Mouse (Mus musculus) liver, embryonic 16.5 days (tissue): ENCODE data around the gene Guca1b. TPM values are rescaled to one million over a fixed set of nuclear protein-coding genes. Genes with fewer than 3 reads are reported as not detected.

ENCODE experiments used
- ATAC-seq: fragments of 200-750 bp; cut with Nextera tagmentation; 2 replicates; pipeline ENCODE4 v1.8.0; 2017; ENCODE audit warnings: low read depth, mild to moderate bottlenecking, moderate number of reproducible peaks, moderate library complexity
- H3K27ac ChIP-seq: fragments of 300-500 bp; sonication (generic); 2 replicates; pipeline ENCODE4 v1.5.1; 2014; ENCODE audit warnings: mild to moderate bottlenecking, low read length
- H3K27me3 ChIP-seq: fragments of 300-500 bp; sonication (generic); 2 replicates; pipeline ENCODE4 v1.6.1; 2014; ENCODE audit warnings: low read depth, low read length, mixed read lengths; ENCODE audit not compliant: control insufficient read depth, insufficient read depth
- H3K36me3 ChIP-seq: fragments of 300-500 bp; sonication (generic); 2 replicates; pipeline ENCODE4 v1.6.1; 2014; ENCODE audit warnings: mild to moderate bottlenecking; ENCODE audit not compliant: control insufficient read depth, insufficient read depth
- H3K4me1 ChIP-seq: fragments of 300-500 bp; sonication (generic); 2 replicates; pipeline ENCODE4 v1.6.1; 2014; ENCODE audit warnings: low read depth, low read length, mixed read lengths; ENCODE audit not compliant: control insufficient read depth
- H3K4me2 ChIP-seq: fragments of 300-500 bp; sonication (generic); 2 replicates; pipeline ENCODE4 v1.6.1; 2014; ENCODE audit warnings: low read depth, low read length, mixed read lengths
- H3K4me3 ChIP-seq: fragments of 300-500 bp; sonication (generic); 2 replicates; pipeline ENCODE4 v1.5.1; 2014; ENCODE audit warnings: low read depth, mild to moderate bottlenecking, low read length
- H3K9ac ChIP-seq: fragments of 300-500 bp; sonication (generic); 2 replicates; pipeline ENCODE4 v1.6.1; 2014; ENCODE audit warnings: low read depth, low read length
- H3K9me3 ChIP-seq: fragments of 300-500 bp; sonication (generic); replicated peaks from 2 replicates; pipeline ENCODE4 v1.6.1; 2016; ENCODE audit warnings: low read length; ENCODE audit not compliant: control insufficient read depth
- WGBS: fragments of 180-500 bp; shearing (Covaris S2); extraction: QIAGEN DNeasy Blood & Tissue Kit; methylation state at CpG from one replicate; pipeline ENCODE4 v1.1.7; 2014; ENCODE audit not compliant: insufficient replicate concordance; 5-methylcytosine and 5-hydroxymethylcytosine counted together
- polyA plus RNA-seq: library from polyadenylated mRNA; unstranded; fragments of >200 nt; fragmentation: Nextera tagmentation; extraction: Ambion mirVana; gene quantifications from 2 replicates; pipeline ENCODE4 v1.2.1, GENCODE M21; 2015

The Guca1b gene
- polyA plus RNA-seq, 1 experiment from 2014 or later = 0.14 TPM

DNA sequence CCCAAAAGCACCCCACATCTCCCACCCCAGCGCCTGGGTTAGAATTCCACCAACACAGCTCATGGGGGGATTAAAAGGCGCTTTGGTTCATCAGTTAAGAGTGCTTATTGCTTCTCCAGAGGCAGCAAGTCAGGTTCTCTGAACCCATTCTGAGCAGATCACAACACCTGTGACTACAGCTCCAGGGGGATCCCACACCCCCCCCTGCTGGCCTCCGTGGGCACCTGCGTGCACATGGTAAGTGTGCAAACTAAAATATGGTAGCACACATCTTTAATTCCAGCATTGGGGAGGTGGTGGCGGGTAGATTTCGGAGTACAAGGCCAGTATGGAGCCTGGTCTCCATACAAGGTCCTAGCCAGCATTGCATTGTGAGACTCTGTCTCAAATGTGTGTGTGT, 42.1 kb downstream of the Guca1b start:
- no peak for ATAC-seq

DNA sequence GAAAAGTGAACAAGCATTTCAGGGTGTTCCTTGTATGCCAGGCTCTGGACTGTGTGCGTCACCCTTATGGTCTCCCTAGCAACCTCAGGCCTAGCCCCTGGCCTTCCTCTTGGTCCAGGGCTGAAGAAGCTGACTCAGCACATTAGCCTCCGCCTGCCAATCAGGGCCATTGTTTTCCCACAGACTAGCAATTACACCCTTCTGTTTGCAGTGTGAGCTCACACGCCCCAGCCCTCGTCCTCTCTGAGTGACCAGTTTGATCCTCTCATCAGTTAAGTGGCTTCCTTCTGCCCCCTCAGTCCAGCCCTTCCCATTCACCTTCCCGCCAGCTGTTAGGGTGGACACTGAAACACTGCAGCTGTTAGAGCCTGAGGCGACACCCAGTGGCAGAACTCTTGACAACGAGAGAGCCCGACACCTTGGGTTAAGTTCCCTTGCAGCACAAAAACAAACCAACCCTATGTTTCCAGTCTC, 43.7 kb downstream of the Guca1b start:
- Histone ChIP-seq H3K4me1 (peaks cover 3% of the 10 kb centered on the region; the same call in 1 of the 2 replicates), H3K9ac (no peak overlapping the region), H3K4me2 (no peak overlapping the region), H3K36me3 (no peaks in the 10 kb centered on the region), H3K9me3 (no peaks in the 10 kb centered on the region), H3K27me3 (no peaks in the 10 kb centered on the region), H3K27ac (no peak overlapping the region), H3K4me3 (no peak overlapping the region)
- peak; percentile 48 for ATAC-seq
- 14% methylated on average over 8 of the region's 8 CpGs for WGBS

More for the DNA sequence above, 42.1 kb downstream of the Guca1b start:
- Histone ChIP-seq H3K4me3 (no peak overlapping the region), H3K27ac (no peak overlapping the region), H3K4me1 (peaks cover 3% of the 10 kb centered on the region; the same call in 1 of the 2 replicates), H3K4me2 (no peak overlapping the region), H3K9ac (no peak overlapping the region), H3K9me3 (no peaks in the 10 kb centered on the region), H3K27me3 (no peaks in the 10 kb centered on the region), H3K36me3 (no peaks in the 10 kb centered on the region)
- WGBS = 53% methylated on average over 6 of the region's 6 CpGs

- Histone ChIP-seq H3K4me2 (no peak overlapping the region), H3K27ac (no peak overlapping the region), H3K9me3 (no peaks in the 10 kb centered on the region), H3K4me1 (no peaks in the 10 kb centered on the region), H3K36me3 (no peaks in the 10 kb centered on the region), H3K9ac (no peak overlapping the region), H3K4me3 (no peak overlapping the region), H3K27me3 (no peaks in the 10 kb centered on the region)
- WGBS = 54% methylated on average over 5 of the region's 5 CpGs
- ATAC-seq = no peak
These were observed 45.6 kb downstream of the Guca1b start for GRCm38 (mm10) chr17:47430815-47431214.

DNA sequence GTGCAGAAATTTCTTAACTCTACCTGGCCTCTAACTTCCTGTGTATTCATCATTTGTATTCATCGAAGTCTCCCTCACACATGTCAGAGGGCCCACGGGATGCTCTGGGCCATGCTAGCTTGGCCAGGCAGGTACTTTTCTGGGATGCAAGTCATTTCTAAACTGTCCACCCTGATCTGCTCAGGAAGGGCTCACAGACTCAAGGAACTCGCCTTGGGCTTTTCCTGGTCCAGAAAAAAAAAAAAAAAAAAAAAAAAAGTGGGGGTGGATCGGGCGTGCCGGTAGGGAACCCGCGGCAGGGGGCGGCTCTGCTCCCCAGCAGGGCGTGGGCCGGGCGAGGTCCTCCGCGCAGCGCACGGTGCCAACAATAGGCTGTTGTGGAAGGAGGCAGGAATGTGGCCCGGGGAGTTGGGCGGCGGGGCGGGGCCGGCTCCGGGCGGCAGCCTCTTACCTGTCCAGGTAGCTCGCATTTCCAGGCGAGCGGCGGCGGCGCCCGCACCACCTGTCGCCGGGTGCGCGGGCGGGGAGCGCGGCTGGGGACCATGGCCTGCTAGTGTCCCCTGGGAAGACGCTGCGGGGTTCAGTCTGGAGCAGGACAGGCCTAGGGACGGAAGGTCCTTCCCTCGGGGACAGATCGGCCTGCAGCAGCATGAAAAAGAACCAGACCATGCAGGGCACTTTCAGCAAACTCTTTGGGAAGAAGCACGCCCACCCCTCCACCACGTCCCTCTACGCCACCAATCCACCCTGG, 51.1 kb downstream of the Guca1b start, which contains the start of gene AI661453:
TSS of gene AI661453 (plus strand) at position 460 of the 751 bp plus-strand sequence.
- Histone ChIP-seq H3K4me2 (peak within 1 kb of the TSS; percentile 65), H3K36me3 (no peaks in the 10 kb centered on the region), H3K4me1 (peaks cover 11% of the 10 kb centered on the region; the same call in 1 of the 2 replicates), H3K4me3 (peak within 1 kb of the TSS; percentile 61), H3K27ac (peak within 1 kb of the TSS; percentile 70), H3K27me3 (peaks cover 23% of the 10 kb centered on the region), H3K9me3 (no peaks in the 10 kb centered on the region), H3K9ac (peak within 1 kb of the TSS; percentile 54)
- 1% methylated on average over 43 of the region's 45 CpGs for WGBS
- ATAC-seq = peak; percentile 20; the same call in 1 of the 2 replicates

GRCm38 (mm10) chr17:47436907-47437547, 51.8 kb downstream of the Guca1b start, which contains the start of gene 1700001C19Rik:
Gene 1700001C19Rik (minus strand): TSS chr17:47437376.
- H3K9ac ChIP-seq = peak within 1 kb of the TSS; percentile 54
- WGBS = 6% methylated on average over 23 of the region's 25 CpGs
- H3K4me2 ChIP-seq = peak within 1 kb of the TSS; percentile 65
- peaks cover 11% of the 10 kb centered on the region; the same call in 1 of the 2 replicates for H3K4me1 ChIP-seq
- H3K27me3 ChIP-seq = peaks cover 23% of the 10 kb centered on the region
- no peaks in the 10 kb centered on the region for H3K36me3 ChIP-seq
- H3K27ac ChIP-seq = peak within 1 kb of the TSS; percentile 70
- H3K9me3 ChIP-seq = no peaks in the 10 kb centered on the region
- H3K4me3 ChIP-seq = peak within 1 kb of the TSS; percentile 61
- ATAC-seq = 0 out of 2 replicates have a peak, but pooled peaks have one; percentile 14

DNA sequence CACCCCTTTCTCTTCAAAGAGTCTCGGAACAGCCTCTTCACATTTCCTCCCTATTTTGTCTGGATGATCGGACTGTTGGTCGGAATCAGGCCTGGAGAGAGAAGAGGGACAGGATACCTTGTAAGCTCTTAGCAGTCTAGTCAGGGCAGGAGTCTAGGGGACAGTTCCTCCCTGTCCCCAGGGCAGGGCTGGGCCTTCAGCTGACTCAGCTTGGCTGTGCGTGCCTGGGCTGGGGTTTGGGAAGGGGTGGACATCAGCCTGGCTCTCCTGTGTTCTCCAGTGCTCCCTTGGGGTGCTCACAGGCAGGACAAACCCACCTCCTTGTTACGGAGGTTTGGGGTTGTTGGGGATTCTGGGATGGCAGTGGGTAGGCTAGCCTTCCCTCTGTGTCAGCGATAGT, 53.4 kb downstream of the Guca1b start:
- WGBS = 55% methylated on average over 6 of the region's 6 CpGs
- Histone ChIP-seq H3K9ac (no peak overlapping the region), H3K4me3 (no peak overlapping the region), H3K9me3 (no peaks in the 10 kb centered on the region), H3K4me2 (peak overlapping the region; percentile 28; the same call in 1 of the 2 replicates), H3K27ac (peak overlapping the region; percentile 75), H3K36me3 (no peaks in the 10 kb centered on the region), H3K27me3 (peaks cover 23% of the 10 kb centered on the region), H3K4me1 (peaks cover 11% of the 10 kb centered on the region; the same call in 1 of the 2 replicates)
- no peak for ATAC-seq

DNA sequence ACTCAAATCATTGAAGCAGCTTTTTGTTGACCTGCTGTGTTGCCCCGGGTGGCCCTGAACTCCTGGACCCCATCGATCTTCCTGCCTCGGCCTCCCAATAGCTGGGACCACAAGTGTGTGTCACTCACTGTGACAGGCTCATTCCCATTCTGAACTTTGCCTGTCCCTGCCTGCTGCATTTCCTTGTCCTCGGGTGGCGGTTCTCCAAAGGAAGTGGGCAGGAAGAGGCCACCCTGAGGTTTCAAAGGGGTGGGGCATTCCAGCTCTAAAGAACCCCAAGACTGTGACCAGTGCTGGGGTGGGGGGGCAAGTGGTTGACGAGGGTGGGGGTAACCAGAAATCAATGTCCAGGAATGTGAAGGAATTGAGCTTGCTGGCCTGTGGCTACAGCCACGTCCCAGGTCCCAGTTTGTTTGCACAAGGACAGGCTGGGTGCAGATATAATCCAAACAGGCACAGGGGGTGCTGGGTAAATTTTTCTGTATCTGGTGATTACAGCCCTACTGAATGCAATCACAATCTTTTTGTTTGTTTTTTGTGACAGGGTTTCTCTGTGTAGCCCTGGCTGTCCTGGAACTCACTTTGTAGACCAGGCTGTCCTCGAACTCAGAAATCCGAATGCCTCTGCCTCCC, 54.3 kb downstream of the Guca1b start:
- Histone ChIP-seq H3K27me3 (peaks cover 23% of the 10 kb centered on the region), H3K27ac (peak overlapping the region; percentile 75), H3K9ac (no peak overlapping the region), H3K4me1 (peaks cover 11% of the 10 kb centered on the region; the same call in 1 of the 2 replicates), H3K4me3 (no peak overlapping the region), H3K36me3 (no peaks in the 10 kb centered on the region), H3K4me2 (peak overlapping the region; percentile 28), H3K9me3 (no peaks in the 10 kb centered on the region)
- WGBS = 18% methylated on average over 9 of the region's 9 CpGs
- peak; percentile 79 for ATAC-seq

GRCm38 (mm10) chr17:47440359-47440890, 55.2 kb downstream of the Guca1b start:
- no peak overlapping the region for H3K4me3 ChIP-seq
- H3K27ac ChIP-seq = peak overlapping the region; percentile 75
- peaks cover 23% of the 10 kb centered on the region for H3K27me3 ChIP-seq
- no peaks in the 10 kb centered on the region for H3K9me3 ChIP-seq
- ATAC-seq = no peak
- no peak overlapping the region for H3K9ac ChIP-seq
- WGBS = 49% methylated on average over 9 of the region's 9 CpGs
- no peak overlapping the region for H3K4me2 ChIP-seq
- no peaks in the 10 kb centered on the region for H3K36me3 ChIP-seq
- peaks cover 13% of the 10 kb centered on the region; the same call in 1 of the 2 replicates for H3K4me1 ChIP-seq
